Mouse (Mus musculus): ENCODE data around the gene Unc93b1. TPM values are rescaled to one million over a fixed set of nuclear protein-coding genes. Genes with fewer than 3 reads are reported as not detected.

The Unc93b1 gene
- polyA plus RNA-seq, 1 experiment from 2014 or later, result 5.9 TPM

DNA sequence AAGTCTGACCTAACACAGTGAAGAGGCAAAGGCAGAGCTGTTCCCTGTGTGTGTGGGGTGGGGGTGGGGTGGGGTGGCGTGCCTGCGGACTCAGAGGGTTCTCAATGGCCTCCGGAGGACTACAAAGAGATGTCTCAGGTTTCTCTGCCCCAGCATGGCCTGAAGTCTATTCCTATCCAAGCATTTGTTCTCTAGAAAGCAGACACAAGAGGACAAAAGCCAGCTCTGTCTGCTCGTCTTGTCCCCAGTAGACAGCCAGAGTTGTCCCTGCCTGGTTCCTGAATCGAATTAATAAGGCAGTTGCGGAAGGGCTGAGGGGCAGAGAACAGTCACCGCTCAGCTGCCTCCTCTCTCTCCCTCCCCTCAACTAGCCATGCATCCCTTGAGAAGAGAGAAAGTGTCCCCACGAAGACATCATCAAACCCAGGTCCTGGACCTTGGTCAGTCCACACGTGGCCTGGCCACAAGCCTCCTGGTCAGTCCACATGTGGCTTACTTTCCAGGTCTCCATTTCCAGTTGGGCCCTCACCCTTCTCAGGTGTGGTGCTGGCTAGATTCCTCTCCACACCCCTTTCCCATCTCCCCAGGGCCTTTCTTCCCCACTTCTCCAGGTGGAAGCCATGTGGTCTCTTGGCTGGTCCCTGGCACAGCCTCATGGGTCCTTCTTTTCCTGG, 48.7 kb downstream of the Unc93b1 start:
- H3K4me1 ChIP-seq (ENCODE audit: control insufficient read depth, insufficient read depth, low read length), result peaks cover 15% of the 10 kb centered on the region
- no peak overlapping the region for H3K4me3 ChIP-seq (ENCODE audit: low read depth, low read length)
- no peak overlapping the region for H3K9ac ChIP-seq (ENCODE audit: low read length)
- H3K27ac ChIP-seq (ENCODE audit: low read depth, low read length), result no peak overlapping the region
- no peak overlapping the region for H3K4me2 ChIP-seq
- DNase-seq (ENCODE audit: low spot score, missing footprints) (peak; percentile 88), ATAC-seq (ENCODE audit: low FRiP score) (no peak)
- no peaks in the 10 kb centered on the region for H3K36me3 ChIP-seq (ENCODE audit: control insufficient read depth, insufficient read depth, low read length)
- H3K27me3 ChIP-seq (ENCODE audit: control insufficient read depth, insufficient read depth, low read length), result no peaks in the 10 kb centered on the region
- H3K9me3 ChIP-seq (ENCODE audit: control insufficient read depth, low read length), result peaks cover under 1% of the 10 kb centered on the region; the same call in 1 of the 2 replicates
- WGBS, result 33% methylated on average over 9 of the region's 9 CpGs

DNA sequence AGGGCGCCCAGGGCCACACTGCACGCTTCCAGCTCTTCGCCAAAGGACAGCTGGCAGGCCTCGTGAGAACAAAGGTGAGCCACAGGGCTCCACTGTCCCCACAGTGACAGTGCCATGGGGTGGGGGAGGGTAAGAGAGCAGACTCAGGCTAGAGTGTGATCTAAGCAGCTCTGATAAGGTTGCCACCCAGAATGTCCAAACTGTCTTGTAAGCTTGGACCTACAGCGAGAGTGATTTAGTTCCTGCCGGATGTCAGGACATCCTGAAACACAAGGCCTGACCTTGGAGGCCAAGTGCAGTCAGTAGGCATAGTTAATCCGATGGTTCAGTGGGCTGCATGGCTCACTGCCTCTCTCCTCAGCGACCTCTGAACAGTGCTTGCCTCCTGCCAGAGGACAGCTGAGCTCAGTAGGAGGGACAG, 50.3 kb downstream of the Unc93b1 start:
- H3K9me3 ChIP-seq (ENCODE audit: control insufficient read depth, low read length), result peaks cover 3% of the 10 kb centered on the region; the same call in 1 of the 2 replicates
- H3K4me2 ChIP-seq, result no peak overlapping the region
- peaks cover 15% of the 10 kb centered on the region for H3K4me1 ChIP-seq (ENCODE audit: control insufficient read depth, insufficient read depth, low read length)
- 0 out of 2 replicates have a peak, but pooled peaks have one; percentile 34 for ATAC-seq (ENCODE audit: low FRiP score)
- DNase-seq (ENCODE audit: low spot score, missing footprints), result peak; percentile 88
- H3K4me3 ChIP-seq (ENCODE audit: low read depth, low read length), result no peak overlapping the region
- H3K36me3 ChIP-seq (ENCODE audit: control insufficient read depth, insufficient read depth, low read length), result no peaks in the 10 kb centered on the region
- H3K9ac ChIP-seq (ENCODE audit: low read length), result 0 out of 2 replicates have a peak overlapping the region, but pooled peaks have one; percentile 9
- H3K27me3 ChIP-seq (ENCODE audit: control insufficient read depth, insufficient read depth, low read length), result no peaks in the 10 kb centered on the region
- WGBS, result 12% methylated on average over 8 of the region's 8 CpGs
- H3K27ac ChIP-seq (ENCODE audit: low read depth, low read length), result no peak overlapping the region; the same call in 1 of the 2 replicates

DNA sequence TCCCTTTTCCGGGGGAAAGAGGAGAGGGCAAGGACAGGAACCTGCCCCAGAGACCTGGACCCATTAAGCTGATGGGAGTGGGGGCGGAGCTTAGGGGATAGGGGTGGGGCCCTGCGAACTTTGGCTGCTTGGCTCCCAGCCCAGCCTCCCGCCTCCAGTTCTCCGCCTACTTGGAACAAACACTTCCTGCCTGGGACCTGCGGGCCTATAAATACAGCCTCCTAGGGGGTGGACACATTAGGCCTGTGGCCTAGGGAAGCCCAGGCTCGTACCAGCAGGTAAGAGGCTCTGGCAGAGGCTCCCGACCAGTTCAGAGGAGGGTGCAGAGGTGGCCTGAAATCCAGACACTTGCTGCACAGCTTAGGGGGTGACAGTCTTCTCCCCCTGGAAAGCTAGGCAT, 51.3 kb downstream of the Unc93b1 start, which contains the start of gene Acy3:
Acy3 (plus strand) TSS at position 237 of the 400 bp plus-strand sequence.
- Histone ChIP-seq H3K9ac (ENCODE audit: low read length) (peak within 1 kb of the TSS; percentile 9; the same call in 1 of the 2 replicates), H3K4me3 (ENCODE audit: low read depth, low read length) (no peak within 1 kb of the TSS), H3K36me3 (ENCODE audit: control insufficient read depth, insufficient read depth, low read length) (no peaks in the 10 kb centered on the region), H3K27me3 (ENCODE audit: control insufficient read depth, insufficient read depth, low read length) (no peaks in the 10 kb centered on the region), H3K4me2 (no peak within 1 kb of the TSS), H3K9me3 (ENCODE audit: control insufficient read depth, low read length) (peaks cover 3% of the 10 kb centered on the region; the same call in 1 of the 2 replicates), H3K4me1 (ENCODE audit: control insufficient read depth, insufficient read depth, low read length) (peaks cover 15% of the 10 kb centered on the region), H3K27ac (ENCODE audit: low read depth, low read length) (no peak within 1 kb of the TSS)
- DNase-seq (ENCODE audit: low spot score, missing footprints) (no peak), ATAC-seq (ENCODE audit: low FRiP score) (no peak)
- WGBS, result 27% methylated on average over 8 of the region's 8 CpGs

DNA sequence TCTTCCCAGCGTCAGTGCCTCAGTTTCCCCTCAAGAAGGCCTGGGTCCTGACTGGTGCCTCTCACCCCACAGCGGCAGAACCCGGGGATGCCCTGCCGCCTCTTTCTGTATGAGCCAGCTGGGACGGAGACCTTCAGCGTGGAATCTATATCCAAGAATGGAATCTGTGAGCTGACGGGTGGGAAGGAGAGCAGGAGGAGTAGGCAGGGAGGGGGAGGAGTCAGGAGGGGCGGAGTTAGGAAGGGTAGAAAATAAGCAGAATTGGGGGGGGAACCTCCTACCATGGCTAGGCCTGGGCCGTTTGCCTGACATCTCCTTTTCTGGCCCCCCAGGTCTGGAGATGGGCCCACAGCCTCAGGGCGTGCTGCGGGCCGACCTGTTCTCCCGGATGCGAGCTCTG, 53.1 kb downstream of the Unc93b1 start:
- Histone ChIP-seq H3K4me3 (ENCODE audit: low read depth, low read length) (no peak overlapping the region), H3K36me3 (ENCODE audit: control insufficient read depth, insufficient read depth, low read length) (no peaks in the 10 kb centered on the region), H3K9me3 (ENCODE audit: control insufficient read depth, low read length) (peaks cover 3% of the 10 kb centered on the region; the same call in 1 of the 2 replicates), H3K27me3 (ENCODE audit: control insufficient read depth, insufficient read depth, low read length) (no peaks in the 10 kb centered on the region), H3K27ac (ENCODE audit: low read depth, low read length) (no peak overlapping the region), H3K4me1 (ENCODE audit: control insufficient read depth, insufficient read depth, low read length) (peaks cover 14% of the 10 kb centered on the region), H3K9ac (ENCODE audit: low read length) (no peak overlapping the region), H3K4me2 (no peak overlapping the region)
- no peak for ATAC-seq (ENCODE audit: low FRiP score)
- 92% methylated on average over 14 of the region's 14 CpGs for WGBS
- DNase-seq (ENCODE audit: low spot score, missing footprints), result no peak

DNA sequence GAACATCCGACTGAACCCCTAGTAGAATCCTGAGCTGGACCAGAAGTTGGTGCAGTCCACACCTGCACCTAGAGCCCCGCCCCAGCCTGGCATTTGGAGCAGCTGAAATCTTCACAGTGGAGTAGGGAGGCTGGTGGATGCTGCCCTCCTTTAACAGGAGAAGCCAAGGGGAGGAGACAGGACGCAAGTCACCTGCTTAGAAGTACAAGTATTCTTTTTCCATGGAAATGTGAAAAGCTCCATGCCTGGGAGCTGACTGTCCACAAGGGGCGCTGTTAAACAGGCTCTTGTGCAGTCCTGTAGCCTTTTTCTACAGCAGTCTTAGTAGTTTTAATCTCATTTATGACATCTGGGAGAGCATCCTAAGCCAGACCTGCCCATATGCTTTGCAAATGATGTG, 53.8 kb downstream of the Unc93b1 start:
- Histone ChIP-seq H3K4me1 (ENCODE audit: control insufficient read depth, insufficient read depth, low read length) (peaks cover 8% of the 10 kb centered on the region), H3K9ac (ENCODE audit: low read length) (no peak overlapping the region), H3K4me2 (no peak overlapping the region)

DNA sequence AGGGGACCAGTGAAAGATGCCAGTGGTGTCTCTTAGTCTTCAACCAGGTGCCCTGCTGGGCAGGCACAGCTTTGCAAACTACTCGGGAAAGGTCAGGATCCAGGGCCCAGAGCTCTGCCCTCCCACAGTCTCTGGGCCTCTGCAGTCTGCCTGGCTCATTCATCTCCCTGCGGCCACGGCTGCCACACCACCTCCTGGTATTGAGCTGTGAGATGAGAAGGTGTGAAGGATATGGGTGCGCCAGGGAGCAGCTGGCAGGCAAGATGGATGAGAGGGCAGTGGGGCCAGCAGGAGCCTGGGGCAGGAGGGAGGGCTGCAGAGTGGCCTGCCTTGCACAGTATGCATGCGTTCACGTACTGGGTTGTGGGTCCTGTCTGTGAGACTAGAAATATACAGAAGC, 55.8 kb downstream of the Unc93b1 start:
- H3K4me2 ChIP-seq, result no peak overlapping the region
- 74% methylated on average over 6 of the region's 6 CpGs for WGBS
- H3K27me3 ChIP-seq (ENCODE audit: control insufficient read depth, insufficient read depth, low read length), result no peaks in the 10 kb centered on the region
- DNase-seq (ENCODE audit: low spot score, missing footprints) (no peak), ATAC-seq (ENCODE audit: low FRiP score) (no peak)
- H3K9me3 ChIP-seq (ENCODE audit: control insufficient read depth, low read length), result peaks cover 3% of the 10 kb centered on the region; the same call in 1 of the 2 replicates
- H3K4me3 ChIP-seq (ENCODE audit: low read depth, low read length), result no peak overlapping the region
- no peak overlapping the region for H3K27ac ChIP-seq (ENCODE audit: low read depth, low read length)
- H3K36me3 ChIP-seq (ENCODE audit: control insufficient read depth, insufficient read depth, low read length), result no peaks in the 10 kb centered on the region
- no peak overlapping the region for H3K9ac ChIP-seq (ENCODE audit: low read length)
- no peaks in the 10 kb centered on the region for H3K4me1 ChIP-seq (ENCODE audit: control insufficient read depth, insufficient read depth, low read length)

More for the DNA sequence above, 53.8 kb downstream of the Unc93b1 start:
- no peak overlapping the region for H3K27ac ChIP-seq (ENCODE audit: low read depth, low read length)
- peaks cover 3% of the 10 kb centered on the region; the same call in 1 of the 2 replicates for H3K9me3 ChIP-seq (ENCODE audit: control insufficient read depth, low read length)
- WGBS, result 87% methylated on average over 4 of the region's 4 CpGs
- ATAC-seq (ENCODE audit: low FRiP score) (no peak), DNase-seq (ENCODE audit: low spot score, missing footprints) (no peak)
- H3K36me3 ChIP-seq (ENCODE audit: control insufficient read depth, insufficient read depth, low read length), result no peaks in the 10 kb centered on the region
- H3K27me3 ChIP-seq (ENCODE audit: control insufficient read depth, insufficient read depth, low read length), result no peaks in the 10 kb centered on the region
- H3K4me3 ChIP-seq (ENCODE audit: low read depth, low read length), result no peak overlapping the region

DNA sequence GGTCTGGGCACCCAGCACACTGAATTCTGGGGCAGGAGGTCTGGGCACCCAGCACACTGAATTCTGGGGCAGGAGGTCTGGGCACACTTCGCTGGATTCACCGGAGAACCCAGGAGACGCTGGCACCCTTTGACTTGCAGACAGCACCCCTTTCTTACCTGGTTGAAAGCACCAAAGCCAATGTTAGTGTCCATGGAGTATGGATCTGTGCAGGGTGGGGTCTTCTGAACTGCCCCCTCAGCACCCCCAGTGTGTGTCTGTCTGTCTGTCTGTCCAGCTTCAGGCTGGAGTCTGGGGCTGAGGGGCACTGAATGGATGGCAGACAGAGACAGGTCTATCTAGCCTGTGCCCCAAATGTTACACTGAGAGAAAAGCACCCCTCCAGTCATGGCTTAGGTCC, 56.6 kb downstream of the Unc93b1 start:
- no peaks in the 10 kb centered on the region for H3K4me1 ChIP-seq (ENCODE audit: control insufficient read depth, insufficient read depth, low read length)
- no peaks in the 10 kb centered on the region for H3K36me3 ChIP-seq (ENCODE audit: control insufficient read depth, insufficient read depth, low read length)
- H3K9ac ChIP-seq (ENCODE audit: low read length), result no peak overlapping the region
- 98% methylated on average over 3 of the region's 3 CpGs for WGBS
- no peaks in the 10 kb centered on the region for H3K27me3 ChIP-seq (ENCODE audit: control insufficient read depth, insufficient read depth, low read length)
- no peak for DNase-seq (ENCODE audit: low spot score, missing footprints)
- no peak for ATAC-seq (ENCODE audit: low FRiP score)
- no peak overlapping the region for H3K27ac ChIP-seq (ENCODE audit: low read depth, low read length)
- H3K9me3 ChIP-seq (ENCODE audit: control insufficient read depth, low read length), result peaks cover 3% of the 10 kb centered on the region; the same call in 1 of the 2 replicates
- no peak overlapping the region for H3K4me3 ChIP-seq (ENCODE audit: low read depth, low read length)
- H3K4me2 ChIP-seq, result no peak overlapping the region

DNA sequence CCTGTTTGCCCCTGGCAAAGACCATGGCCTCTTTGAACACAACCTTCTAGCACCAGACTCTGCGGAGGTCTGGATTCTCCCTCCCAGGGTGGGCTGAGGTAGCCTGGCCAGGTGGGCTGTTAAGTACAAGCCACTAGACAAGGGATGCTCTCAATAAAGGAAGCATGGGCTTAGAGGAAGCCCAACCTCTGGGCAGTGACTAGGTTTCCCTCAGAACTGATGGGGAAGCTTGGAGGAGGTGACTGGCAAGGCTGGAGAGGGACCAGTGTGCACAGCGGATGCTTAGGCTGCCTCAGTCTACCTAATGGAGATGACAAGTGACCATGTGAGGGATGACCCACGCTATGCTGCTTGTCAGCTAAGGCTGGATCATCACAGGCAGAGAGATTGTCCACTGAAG, 57.0 kb downstream of the Unc93b1 start:
- Histone ChIP-seq H3K27ac (ENCODE audit: low read depth, low read length) (no peak overlapping the region), H3K4me3 (ENCODE audit: low read depth, low read length) (no peak overlapping the region), H3K9me3 (ENCODE audit: control insufficient read depth, low read length) (peaks cover 3% of the 10 kb centered on the region; the same call in 1 of the 2 replicates), H3K4me2 (no peak overlapping the region), H3K4me1 (ENCODE audit: control insufficient read depth, insufficient read depth, low read length) (no peaks in the 10 kb centered on the region), H3K9ac (ENCODE audit: low read length) (no peak overlapping the region), H3K27me3 (ENCODE audit: control insufficient read depth, insufficient read depth, low read length) (no peaks in the 10 kb centered on the region), H3K36me3 (ENCODE audit: control insufficient read depth, insufficient read depth, low read length) (no peaks in the 10 kb centered on the region)
- WGBS, result 95% methylated on average over 3 of the region's 3 CpGs
- ATAC-seq (ENCODE audit: low FRiP score) (no peak), DNase-seq (ENCODE audit: low spot score, missing footprints) (no peak)

DNA sequence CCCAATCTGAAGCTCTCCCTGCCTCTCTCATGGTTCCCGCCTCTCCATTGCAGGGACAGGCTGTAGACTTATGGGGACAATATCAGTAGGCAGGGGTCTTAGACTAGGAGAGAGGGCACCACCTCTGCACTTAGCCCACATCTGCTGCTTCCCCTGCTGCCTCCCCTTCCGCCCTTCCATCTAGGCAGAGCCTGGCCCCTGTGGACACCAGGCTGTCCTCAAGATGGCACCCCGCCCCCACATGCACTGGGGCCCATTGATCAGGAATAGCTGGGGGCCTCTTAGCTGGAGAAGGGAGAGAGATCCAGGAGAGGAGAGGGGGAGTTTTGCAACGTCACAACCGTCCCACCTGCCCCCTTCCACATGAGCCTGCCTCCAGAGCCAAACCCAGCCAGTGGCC, 57.4 kb downstream of the Unc93b1 start, which contains the start of gene Tbx10:
Tbx10 (plus strand) TSS at position 337 of the 400 bp plus-strand sequence.
- Histone ChIP-seq H3K27me3 (ENCODE audit: control insufficient read depth, insufficient read depth, low read length) (no peaks in the 10 kb centered on the region), H3K4me2 (no peak within 1 kb of the TSS), H3K4me1 (ENCODE audit: control insufficient read depth, insufficient read depth, low read length) (no peaks in the 10 kb centered on the region), H3K27ac (ENCODE audit: low read depth, low read length) (no peak within 1 kb of the TSS), H3K9me3 (ENCODE audit: control insufficient read depth, low read length) (peaks cover 3% of the 10 kb centered on the region; the same call in 1 of the 2 replicates), H3K4me3 (ENCODE audit: low read depth, low read length) (no peak within 1 kb of the TSS), H3K36me3 (ENCODE audit: control insufficient read depth, insufficient read depth, low read length) (no peaks in the 10 kb centered on the region), H3K9ac (ENCODE audit: low read length) (no peak within 1 kb of the TSS)
- ATAC-seq (ENCODE audit: low FRiP score), result no peak
- DNase-seq (ENCODE audit: low spot score, missing footprints), result no peak
- 56% methylated on average over 5 of the region's 5 CpGs for WGBS
